Mouse (Mus musculus) heart, embryonic 16.5 days (tissue): ENCODE data around the gene Tube1. TPM values are rescaled to one million over a fixed set of nuclear protein-coding genes. Genes with fewer than 3 reads are reported as not detected.

ENCODE experiments used
- polyA plus RNA-seq: library from polyadenylated mRNA; unstranded; fragments of >200 nt; fragmentation: Nextera tagmentation; extraction: Ambion mirVana; gene quantifications from 2 replicates; pipeline ENCODE4 v1.2.1, GENCODE M21; 2015

The Tube1 gene
- polyA plus RNA-seq, 1 experiment from 2014 or later, result 11.9 TPM

Other genes starting within 250 kb of the Tube1 start
- 105 and 126 TPM in 2 replicates for gene Lama4, start 168.5 kb upstream of the Tube1 start, polyA plus RNA-seq
- 8.7 and 10.7 TPM in 2 replicates for gene Fam229b, start 62 bp upstream of the Tube1 start, polyA plus RNA-seq
- 0.15 and 0.26 TPM in 2 replicates for gene Ccn6, start 29.8 kb downstream of the Tube1 start, polyA plus RNA-seq
- 14.6 and 15.0 TPM in 2 replicates for gene Fyn, start 234.9 kb downstream of the Tube1 start, polyA plus RNA-seq